Mouse (Mus musculus) CD4-positive naive resting alpha-beta T cell, adult 76 days (primary cell): ENCODE data around the gene Gm20716. TPM values are rescaled to one million over a fixed set of nuclear protein-coding genes. Genes with fewer than 3 reads are reported as not detected.

ENCODE experiments used
- total RNA-seq: library from RNA; stranded (reverse); gene quantifications from one replicate; pipeline ENCODE4 v1.2.4, GENCODE M21; 2023

Gene Gm20716
- 12.0 TPM for total RNA-seq

GRCm38 (mm10) chr2:168230026-168230728, at the start of gene Gm20716, which contains the start of the genes Dpm1 and Mocs3:
Gm20716 (minus strand) TSS chr2:168230364.
Dpm1 (minus strand) TSS chr2:168230591.
Mocs3 (plus strand) TSS chr2:168230622.

GRCm38 (mm10) chr2:168206725-168207644, 23.2 kb downstream of the Gm20716 start, which contains the start of gene Adnp:
Adnp (minus strand) TSS chr2:168207112.

Other genes with a start within 250 kb of the Gm20716 start
- 8.7 TPM for gene Ripor3, start 219.7 kb downstream of the Gm20716 start, total RNA-seq
- 2.5 TPM for gene Pard6b, start 149.4 kb downstream of the Gm20716 start, total RNA-seq
- 102 TPM for gene Adnp, start 23.3 kb downstream of the Gm20716 start, total RNA-seq
- gene Dpm1, start 227 bp upstream of the Gm20716 start, total RNA-seq: 130 TPM
- 15.8 TPM for gene Mocs3, start 258 bp upstream of the Gm20716 start, total RNA-seq
- not detected for gene Kcng1, start 51.4 kb upstream of the Gm20716 start, total RNA-seq